Mouse (Mus musculus): ENCODE data around the gene Pigr.

- no peak for TF ChIP-seq POLR2A (IDR thresholded peaks at IDR 0.05; ENCODE audit: control insufficient read depth, extremely low read depth, insufficient read depth, low read length, poor library complexity)
- TF ChIP-seq CTCF (IDR thresholded peaks at IDR 0.05; ENCODE audit: borderline replicate concordance, control insufficient read depth, extremely low read depth, insufficient read depth, low read length, poor library complexity), result no peak
Measured at GRCm38 (mm10) chr1:130893329-130894040, 67.0 kb downstream of the Pigr start.

All from thymus, adult 2 months (tissue).